Mouse (Mus musculus): ENCODE measurements around the gene Lrr1.
"Not testable (repeated sequence)": the region's sequence is repeated elsewhere in the genome, so short reads cannot be mapped to it uniquely, and the experiment has no call there.

Lrr1 gene

GRCm38 (mm10) chr12:69164904-69165303 lies 3.7 kb upstream of the Lrr1 start:
- in situ Hi-C loops (cut with MboI, MseI): no loop called here

DNA sequence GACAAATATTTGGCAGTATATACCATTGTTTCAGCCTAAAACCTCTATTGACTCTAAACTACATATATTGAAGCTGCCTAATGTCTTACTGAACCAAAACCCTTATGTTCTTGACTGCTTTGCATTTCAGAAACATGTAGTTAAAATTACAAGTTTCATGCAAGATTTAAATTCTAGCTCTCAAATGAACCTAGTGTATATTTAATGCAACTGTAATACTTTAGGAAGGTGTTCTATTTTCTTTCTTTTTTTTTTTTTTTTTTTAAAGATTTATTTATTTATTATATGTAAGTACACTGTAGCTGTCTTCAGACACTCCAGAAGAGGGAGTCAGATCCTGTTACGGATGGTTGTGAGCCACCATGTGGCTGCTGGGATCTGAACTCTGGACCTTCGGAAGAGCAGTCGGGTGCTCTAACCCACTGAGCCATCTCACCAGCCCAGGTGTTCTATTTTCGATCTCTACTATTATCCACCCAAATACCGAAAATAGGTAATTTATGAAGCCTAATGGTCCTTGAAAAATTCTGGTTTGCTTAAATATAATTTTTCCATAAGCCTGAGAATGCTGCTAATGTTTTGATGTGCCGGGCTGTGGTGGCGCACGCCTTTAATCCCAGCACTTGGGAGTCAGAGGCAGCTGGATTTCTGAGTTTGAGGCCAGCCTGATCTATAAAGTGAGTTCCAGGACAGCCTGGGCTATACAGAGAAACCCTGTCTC lies 1.6 kb upstream of the Lrr1 start:
- in situ Hi-C loops (cut with MboI, MseI): not testable (repeated sequence)

DNA sequence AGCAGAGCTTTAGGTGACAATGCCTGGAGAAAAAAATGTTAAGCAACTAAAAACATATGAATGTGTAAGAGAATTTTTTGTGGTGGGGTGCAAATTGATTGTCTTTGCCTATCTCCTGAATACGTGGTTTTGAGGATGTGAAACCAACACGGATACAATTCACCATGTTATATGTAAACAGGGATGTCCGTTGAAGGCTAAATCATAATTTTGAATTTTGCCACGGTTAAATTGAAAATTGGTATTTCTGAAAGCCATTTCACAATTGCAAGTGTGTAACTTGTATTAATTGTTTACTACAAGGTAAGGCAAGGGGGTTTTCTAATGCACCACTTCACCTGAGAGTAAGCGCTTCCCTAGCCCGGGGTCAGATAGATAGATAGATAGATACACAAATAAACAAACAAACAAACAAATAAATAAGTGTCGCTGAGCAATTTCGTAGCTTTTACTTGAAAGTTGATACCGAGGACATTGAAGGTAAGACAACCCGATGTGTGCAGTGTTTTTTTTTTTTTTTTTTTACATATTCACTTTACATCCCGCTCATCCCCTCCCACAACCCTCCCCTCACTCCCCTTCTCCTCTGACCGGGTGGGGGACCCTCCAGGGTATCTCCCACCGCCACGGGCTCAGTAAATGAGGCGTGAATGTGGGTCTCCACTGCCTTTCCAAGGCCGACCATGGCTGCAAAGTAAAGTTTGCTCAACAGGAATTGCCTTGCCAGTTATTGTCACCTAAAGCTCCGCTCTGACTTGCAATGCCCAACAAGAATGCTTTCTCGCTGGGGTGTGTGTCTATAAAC lies 756 bp upstream of the Lrr1 start:
- in situ Hi-C loops (cut with MboI, MseI): no loop called here

GRCm38 (mm10) chr12:69171307-69171706 lies 2.7 kb downstream of the Lrr1 start:
- in situ Hi-C loops (cut with MboI, MseI): no loop called here

GRCm38 (mm10) chr12:69175975-69176374 lies 7.4 kb downstream of the Lrr1 start:
- in situ Hi-C loops (cut with MboI, MseI): no loop called here

GRCm38 (mm10) chr12:69177526-69177925 lies 8.9 kb downstream of the Lrr1 start:
- in situ Hi-C loops (cut with MboI, MseI): no loop called here

DNA sequence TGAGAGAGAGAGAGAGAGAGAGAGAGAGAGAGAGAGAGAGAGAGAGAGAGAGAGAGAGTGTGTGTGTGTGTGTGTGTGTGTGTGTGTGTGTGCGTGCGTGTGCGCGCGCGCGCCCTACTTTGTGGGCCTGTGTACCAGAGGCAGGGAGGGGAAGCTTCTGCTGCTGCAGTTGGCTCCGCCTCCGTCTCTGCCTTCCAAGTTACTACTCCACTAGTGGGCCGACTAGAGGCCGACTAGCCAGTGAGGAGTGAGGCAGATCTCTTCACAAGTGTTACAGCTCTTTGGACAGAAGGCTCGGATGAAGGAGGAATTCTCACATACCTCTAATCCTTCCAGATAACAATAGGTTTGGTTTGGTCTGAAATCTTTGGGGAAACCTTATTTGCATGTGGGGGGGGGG lies 10.8 kb downstream of the Lrr1 start:
- in situ Hi-C loops (cut with MboI, MseI): no loop called here

DNA sequence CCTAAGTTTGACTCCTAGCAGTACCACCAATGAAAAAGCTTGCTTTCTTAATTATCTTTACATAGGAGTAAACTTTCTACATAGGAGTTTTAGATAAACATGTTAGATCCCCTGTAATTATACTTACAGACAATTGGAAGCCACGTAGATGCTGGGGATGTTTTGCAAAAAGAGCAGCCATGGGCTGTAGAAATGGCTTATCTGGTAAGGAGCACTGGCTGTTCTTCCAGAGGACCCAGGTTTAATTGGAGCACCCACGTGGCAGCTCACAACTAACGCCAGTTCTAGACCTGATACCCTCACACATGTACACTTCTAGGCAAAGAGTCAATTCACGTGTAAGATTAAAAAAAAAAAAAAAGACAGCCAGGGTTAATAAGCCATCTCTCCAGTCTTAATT lies 13.2 kb downstream of the Lrr1 start:
- in situ Hi-C loops (cut with MboI, MseI): no loop called here

- in situ Hi-C loops (cut with MboI, MseI): no loop called here
These were observed 15.1 kb downstream of the Lrr1 start, which contains the start of the genes Rpl36al and Mgat2 for GRCm38 (mm10) chr12:69183583-69184308. Rpl36al (minus strand) TSS chr12:69184083. Mgat2 (plus strand) TSS chr12:69184157.

DNA sequence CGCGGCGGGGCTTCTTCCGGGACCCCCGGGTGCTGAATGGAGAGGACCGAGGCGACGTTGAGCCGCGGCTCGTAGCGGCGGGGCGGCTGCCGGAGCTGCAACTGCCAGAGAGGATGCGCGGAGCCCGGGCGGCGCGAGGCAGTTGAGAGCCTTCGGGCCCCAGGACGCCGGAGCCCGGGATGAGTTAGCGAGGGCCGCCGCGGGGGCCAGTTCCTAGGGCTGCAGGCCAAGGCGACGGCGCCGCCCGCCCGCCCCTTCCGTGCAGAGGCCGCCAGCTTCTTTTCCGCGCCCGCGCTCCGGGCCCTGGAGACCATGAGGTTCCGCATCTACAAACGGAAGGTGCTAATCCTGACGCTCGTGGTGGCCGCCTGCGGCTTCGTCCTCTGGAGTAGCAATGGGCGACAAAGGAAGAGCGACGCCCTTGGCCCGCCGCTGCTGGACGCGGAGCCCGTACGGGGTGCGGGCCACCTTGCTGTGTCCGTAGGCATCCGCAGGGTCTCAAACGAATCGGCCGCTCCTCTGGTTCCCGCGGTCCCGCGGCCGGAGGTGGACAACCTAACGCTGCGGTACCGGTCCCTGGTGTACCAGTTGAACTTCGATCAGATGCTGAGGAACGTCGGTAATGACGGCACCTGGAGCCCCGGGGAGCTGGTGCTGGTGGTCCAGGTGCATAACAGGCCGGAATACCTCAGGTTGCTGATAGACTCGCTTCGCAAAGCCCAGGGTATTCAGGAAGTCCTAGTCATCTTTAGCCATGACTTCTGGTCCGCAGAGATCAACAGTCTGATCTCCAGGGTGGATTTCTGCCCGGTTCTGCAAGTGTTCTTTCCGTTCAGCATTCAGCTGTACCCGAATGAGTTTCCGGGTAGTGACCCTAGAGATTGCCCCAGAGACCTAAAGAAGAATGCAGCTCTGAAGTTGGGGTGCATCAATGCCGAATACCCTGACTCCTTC lies 16.0 kb downstream of the Lrr1 start:
- in situ Hi-C loops (cut with MboI, MseI): no loop called here

- in situ Hi-C loops (cut with MboI, MseI): no loop called here
These were observed 16.8 kb downstream of the Lrr1 start for GRCm38 (mm10) chr12:69185371-69185770.

- in situ Hi-C loops (cut with MboI, MseI): no loop called here
These were observed 18.3 kb downstream of the Lrr1 start for GRCm38 (mm10) chr12:69186811-69187471.

DNA sequence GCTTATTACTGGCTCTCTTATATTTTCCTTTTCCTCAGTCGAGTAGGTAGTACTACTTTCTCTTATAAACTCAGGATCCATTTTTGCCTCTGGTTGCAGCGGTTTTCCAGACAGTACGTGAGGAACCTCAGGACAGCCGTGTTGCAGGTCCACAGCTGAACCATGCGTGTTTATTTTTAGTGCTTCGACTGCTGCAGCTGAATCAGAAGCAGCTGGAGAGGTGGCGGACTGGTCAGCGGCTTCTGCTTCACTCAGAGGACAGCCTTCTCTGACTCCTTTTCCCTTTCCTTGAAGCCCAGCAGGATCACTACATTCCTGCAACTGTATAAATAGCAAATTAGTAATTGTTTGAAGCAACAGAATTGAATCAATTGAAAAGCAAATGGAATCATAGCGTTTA lies 21.5 kb downstream of the Lrr1 start:
- in situ Hi-C loops (cut with MboI, MseI): no loop called here

DNA sequence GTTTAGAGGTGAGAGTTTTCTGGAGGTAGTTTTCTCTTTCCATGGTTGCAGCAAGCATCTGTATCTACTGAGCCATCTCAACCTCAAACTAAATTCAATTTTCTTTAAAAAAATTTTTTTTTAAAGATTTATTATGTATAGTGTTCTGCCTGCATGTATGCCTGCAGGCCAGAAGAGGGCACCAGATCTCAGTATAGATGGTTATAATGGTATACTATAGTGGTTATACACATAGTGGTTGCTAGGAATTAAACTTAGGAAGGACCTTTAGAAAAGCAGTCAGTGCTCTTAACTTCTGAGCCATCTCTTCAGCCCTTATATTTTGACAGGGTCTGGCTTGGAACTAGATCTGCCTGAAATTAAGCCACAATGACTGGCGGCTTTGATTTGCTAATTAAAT lies 21.9 kb downstream of the Lrr1 start:
- in situ Hi-C loops (cut with MboI, MseI): no loop called here

- in situ Hi-C loops (cut with MboI, MseI): no loop called here
These were observed 22.8 kb downstream of the Lrr1 start for GRCm38 (mm10) chr12:69191396-69191795.

DNA sequence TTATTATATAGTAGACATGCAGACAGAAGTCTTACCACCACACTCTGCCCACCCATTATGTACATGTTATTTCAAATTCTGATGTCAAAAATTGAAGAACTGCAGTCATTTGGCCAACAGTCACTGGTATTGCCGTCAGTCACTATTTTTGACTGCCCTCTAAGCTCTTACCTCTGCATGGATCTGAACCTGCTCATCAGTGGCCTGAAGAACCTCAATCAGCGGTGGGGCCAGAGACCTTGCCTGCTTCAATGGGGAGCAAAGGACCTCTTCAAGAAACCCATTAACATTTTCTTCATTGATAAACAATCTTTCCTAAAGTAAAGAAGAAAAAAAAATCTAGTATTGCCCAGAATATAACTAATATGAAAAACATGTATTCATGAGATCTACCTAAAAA lies 24.0 kb downstream of the Lrr1 start:
- in situ Hi-C loops (cut with MboI, MseI): no loop called here

DNA sequence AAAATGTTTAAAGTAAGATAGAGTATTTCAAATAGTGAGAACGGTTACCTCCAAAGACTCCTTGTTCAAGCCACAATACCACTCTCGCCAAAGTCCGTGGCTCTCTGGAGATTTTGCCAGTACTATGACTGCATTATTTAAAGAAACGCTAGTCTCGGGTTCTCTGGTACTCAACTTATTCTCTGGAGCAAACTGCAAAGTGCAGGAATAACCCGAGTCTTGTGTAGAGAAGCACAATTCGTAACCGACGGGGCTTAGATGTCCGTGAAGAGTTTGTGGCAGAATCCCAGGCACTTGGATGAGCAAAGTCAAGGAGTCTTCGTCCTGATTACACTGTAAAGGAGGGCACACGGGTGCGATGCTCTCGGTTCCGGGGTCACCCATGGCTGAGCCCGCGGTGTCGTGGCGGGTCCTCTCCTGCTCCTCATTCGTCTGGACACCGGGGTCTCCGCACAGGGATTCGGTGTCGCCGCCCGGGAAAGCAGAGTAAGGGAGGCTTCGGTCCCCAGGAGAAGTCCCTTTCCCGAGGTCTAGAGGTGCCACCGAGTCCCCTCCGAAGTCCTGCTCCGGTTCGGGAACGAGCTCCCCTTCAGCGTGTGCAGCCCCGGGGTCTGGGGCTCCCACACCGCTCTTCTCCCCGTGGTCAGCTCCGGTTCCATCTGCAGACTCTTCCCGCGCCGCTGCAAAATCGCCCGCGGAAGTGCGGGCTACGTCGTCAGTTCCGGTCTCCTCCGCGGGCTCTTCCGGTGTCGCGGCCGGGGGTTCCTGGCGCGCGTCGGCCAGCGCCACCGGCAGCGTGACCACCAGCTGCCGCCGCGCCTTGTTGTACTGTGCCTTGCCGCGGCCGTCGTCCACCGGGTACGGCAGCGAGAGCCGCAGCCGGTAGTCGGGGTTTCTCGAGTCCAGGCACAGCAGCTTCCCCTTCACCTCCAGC lies 28.1 kb downstream of the Lrr1 start, which contains the start of gene Gm49383:
Gene Gm49383 (minus strand): TSS at position 661 of the 934 bp plus-strand sequence.
- in situ Hi-C loops (cut with MboI, MseI): no loop called here

DNA sequence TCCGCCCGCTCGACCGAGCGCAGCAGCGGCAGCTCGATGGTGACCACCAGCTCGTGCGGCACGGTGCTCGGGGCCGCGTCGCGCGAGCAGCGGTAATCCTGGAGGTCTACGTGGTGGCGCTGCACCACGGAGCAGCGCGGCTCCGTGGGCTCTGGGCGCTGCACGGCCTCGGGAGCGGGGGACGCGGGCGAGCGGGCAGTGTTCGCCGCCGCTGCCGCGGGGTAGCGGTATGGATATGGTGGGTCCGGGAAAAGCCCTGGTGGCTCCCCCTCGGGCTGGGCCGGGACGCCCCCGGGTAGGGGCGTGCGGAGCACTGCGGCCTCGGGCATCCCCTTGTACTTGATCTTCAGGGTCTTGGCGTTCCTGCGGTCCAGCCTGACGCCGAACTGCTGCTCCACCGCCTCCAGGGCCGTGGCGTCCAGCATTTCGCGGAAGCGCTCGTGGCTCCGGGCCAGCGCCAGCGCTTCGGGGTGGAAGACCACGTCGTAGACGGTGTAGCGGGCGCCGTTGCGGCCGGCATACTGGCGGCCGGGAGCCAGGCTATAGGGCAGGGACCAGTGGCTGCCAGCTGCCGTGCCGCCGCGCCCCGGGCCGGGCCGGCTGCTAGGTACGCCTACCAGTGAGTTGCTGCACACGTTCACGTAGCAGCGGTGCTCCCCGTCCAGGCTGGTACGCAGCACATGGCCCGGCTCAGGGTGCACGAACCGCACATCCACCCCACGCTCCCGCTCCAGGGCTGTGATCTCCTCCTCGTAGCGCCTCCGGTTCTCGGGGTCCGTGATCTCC lies 29.0 kb downstream of the Lrr1 start:
- in situ Hi-C loops (cut with MboI, MseI): no loop called here

- in situ Hi-C loops (cut with MboI, MseI): no loop called here
These were observed 29.5 kb downstream of the Lrr1 start, which contains the start of gene Dnaaf2 for GRCm38 (mm10) chr12:69198164-69198535. Dnaaf2 (minus strand) TSS chr12:69198429.
